Mouse (Mus musculus) heart, postnatal 4 days (tissue): ENCODE results near the gene Fam92b. TPM values are rescaled to one million over a fixed set of nuclear protein-coding genes. Genes with fewer than 3 reads are reported as not detected.

Experiments
- DNase-seq: peaks from one replicate; pipeline ENCODE4 v3.0.0; 2021
- total RNA-seq, 2 experiments: library from RNA; stranded (reverse); gene quantifications; 2 replicates each; pipeline ENCODE4 v1.2.3; 2021

The Fam92b gene
- total RNA-seq, 2 experiments from 2014 or later = not detected

DNA sequence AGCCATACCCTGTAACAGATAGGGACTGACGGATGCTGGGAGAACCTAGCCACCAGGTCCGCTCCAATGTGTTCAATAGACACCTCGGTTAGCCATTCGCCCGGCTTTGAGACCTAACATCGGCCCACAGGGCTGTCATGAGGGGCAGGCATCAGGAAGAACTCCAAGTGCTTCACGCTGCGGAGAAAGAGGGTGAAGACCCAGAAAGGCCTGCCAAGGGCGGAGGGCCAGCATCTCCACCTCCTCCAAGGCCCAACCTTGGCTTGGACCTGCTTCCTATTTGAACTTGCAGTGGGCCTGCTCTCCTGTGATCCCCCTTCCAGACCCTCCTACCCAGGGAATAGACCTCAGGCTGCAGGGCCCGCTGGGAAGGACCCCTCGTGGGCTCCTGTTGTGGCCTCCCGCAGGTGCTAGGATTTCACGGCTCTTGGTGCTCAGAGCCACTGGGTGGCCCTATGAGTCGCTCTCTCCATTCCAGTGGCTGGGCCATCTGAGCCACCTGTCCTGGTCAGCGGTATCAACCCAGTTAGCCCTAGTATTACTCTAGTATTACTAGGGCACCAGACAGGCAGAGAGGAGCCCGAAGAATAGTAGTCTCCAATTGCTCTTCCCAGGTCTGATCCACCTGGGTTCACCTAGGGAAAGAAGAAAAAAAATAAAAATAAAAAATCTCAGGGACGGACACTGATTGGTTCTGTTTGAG lies 13.0 kb upstream of the Fam92b start:
- DNase-seq = no peak

GRCm38 (mm10) chr8:120189440-120189839 lies 12.2 kb upstream of the Fam92b start:
- DNase-seq = no peak

DNA sequence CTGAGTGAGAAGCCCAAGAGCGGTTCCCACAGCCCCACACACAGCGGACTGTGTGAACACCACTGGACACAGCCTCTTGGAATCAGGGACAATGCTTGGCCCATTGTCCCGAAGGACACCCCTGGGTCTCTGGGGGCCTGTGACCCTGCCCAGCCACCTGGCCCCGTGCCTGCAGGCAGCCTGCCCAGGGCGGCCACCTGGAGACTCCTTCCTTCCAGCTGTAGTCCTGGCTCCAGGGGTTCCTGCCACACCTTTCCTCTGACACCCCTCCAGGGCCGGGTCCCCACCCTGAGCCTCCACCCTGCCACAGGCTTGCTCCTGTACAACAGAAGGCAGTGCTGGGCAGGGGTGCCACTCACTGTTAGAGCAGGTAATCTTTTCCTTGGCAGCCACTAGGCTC lies 11.2 kb upstream of the Fam92b start:
- DNase-seq = peak; percentile 78

GRCm38 (mm10) chr8:120186454-120186853 lies 9.2 kb upstream of the Fam92b start:
- peak; percentile 59 for DNase-seq

DNA sequence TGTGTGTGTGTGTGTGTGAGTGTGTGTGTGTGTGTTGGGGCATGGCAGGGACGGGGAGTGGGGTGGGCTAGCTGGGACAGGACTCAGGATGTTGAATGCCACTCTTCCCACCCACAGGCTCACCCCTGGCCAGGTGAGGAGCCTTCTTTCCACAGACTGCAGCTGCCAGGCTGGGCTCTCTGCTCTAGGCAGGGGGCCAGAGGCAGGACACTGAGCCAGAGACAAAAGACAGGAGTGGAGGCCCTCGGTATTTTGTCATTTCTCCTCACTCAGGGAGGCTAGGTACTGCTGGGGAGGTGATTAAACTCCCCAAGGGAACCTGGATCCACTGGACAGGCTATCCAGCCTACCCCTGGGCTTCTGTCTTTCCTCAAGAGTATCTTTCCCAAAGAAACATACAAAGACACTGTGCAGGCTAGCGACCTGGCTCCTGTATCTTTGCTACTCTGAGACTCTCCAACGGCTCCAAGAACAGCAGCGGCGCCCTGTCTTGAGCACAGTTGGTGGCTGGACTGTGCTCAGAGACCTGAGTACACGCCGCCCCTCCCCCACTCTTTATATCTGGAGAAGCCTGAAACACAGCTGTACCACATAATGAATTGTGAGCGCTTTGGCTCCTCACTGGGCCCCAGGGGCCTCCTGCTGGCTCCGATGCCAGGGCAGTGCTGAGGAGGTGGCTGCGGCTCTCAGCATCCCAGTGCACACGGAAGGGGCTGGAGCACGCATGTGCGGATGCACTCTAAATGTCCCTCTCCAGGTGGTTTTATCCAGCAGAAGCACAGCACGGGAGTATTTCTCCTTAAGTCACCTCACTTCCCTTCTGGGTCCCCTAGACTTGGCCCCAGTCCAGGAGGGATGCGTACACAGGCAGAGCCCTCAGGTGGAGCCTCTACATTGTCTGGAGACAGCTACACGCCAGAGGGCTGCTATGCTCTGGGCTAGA lies 7.9 kb upstream of the Fam92b start:
- peak; percentile 71 for DNase-seq

- DNase-seq = peak; percentile 75
Measured at GRCm38 (mm10) chr8:120184366-120184765, 7.1 kb upstream of the Fam92b start.

DNA sequence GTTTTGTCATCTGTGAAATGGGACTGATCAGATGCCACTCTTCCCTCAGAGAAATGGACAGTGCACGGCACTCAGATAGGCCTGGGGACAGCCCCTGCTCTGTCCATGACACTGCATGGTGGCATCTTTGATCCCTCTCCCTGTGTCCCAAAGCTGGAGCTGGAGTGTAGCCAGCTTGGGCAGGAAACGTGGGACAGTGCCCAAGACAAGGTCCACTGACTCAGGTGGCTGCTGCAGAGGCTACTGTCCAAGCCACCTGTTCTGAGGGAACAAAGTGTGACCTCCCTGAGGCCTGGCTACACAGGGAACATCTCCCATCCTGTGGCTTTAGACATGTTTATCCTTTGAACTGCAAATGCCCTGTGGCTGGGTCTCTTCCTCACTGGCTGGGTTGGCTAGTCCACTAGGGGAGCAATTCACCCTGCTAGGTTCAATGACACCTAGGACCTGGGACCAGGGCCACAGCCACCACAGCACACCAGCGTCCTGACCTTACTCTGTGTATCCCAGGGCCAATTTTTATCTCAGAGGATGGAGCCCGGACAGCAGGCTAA lies 4.7 kb upstream of the Fam92b start:
- no peak for DNase-seq

GRCm38 (mm10) chr8:120181274-120181673 lies 4.0 kb upstream of the Fam92b start:
- DNase-seq = no peak

DNA sequence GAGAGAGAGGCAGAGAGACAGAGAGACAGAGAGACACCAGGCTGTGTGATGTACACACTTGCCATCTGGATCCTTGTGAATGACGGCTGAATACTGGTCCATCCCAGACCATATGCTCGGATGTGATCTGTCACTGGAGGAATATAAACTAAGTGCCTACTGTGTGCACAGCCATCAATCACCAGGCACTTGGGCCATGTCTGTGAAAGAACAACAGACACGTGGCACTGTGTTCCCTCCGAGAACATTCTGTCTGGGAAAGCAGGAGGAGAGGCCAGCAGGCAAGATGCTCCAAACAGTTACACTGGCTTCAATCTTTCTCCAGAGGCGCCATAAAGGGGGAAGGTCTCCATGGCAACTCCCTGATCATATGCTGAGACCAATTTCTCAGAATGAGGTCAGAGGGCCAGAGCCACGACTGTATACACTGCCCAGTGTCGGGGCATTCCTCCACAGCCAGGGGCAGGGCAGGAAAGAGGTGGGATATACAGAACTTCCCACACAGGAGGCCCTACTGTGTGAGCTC lies 3.2 kb upstream of the Fam92b start:
- DNase-seq = no peak

DNA sequence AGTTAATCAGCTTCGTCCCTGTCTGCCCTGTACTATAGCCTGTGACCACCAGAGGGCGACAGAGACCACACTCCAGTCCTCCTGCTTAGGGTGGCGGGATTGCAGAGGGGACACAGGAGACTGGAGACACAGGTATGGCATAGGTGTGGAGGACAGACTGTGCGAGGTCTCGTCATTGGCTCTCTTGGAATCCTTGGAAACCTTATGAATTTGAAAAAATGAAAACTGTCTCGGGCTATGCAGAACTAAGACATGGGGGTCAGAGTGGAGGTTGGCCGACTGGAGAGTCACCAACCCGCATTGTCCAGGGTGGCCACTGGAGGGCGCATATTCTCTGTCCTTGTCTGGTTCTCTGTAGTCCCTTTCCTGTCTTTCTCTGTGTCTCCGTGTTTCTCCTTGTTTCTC lies 1.8 kb upstream of the Fam92b start:
- peak; percentile 96 for DNase-seq

GRCm38 (mm10) chr8:120178124-120178514 lies 853 bp upstream of the Fam92b start:
- DNase-seq = no peak

- DNase-seq = no peak
Measured at GRCm38 (mm10) chr8:120176605-120177004, 661 bp downstream of the Fam92b start.

DNA sequence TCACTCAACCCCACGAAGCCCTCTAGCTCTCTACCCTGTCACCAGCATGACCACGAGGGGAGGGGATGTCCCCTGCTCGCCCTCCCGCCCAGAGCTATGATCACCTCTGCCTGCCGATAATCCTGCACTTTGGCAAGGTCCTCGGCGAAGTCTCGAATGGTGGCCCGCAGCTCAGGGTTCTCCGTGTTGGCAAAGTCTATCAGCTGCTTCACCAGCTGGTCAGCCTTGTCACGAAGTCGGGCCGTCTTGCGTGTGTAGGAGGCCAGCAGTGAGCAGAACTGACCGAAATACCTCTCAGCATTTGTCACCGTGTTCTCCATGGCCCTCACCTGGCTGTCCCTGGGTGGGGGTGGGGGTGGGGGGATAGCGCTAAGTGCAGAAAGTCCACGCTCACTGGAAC lies 2.7 kb downstream of the Fam92b start:
- DNase-seq = no peak

DNA sequence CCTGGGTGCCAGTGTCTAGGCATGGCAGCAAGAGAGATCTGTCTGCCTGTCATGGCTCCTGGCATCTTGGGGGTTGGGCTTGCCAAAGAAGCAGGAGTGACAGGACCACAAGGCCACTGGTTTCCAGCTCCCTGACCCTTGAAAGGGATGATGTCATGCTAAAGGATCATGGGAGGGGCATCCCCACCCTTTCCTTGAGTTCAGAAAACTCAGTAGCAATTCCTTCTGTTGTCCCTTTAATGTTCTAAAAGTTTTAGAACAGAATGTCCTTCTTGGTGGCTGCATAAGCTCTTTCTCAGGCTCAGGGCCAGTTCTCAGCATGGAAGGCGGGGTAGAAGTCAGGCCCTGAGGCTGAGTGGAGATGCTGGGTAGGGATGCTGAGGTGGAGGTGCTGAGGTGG lies 4.1 kb downstream of the Fam92b start:
- DNase-seq = no peak

DNA sequence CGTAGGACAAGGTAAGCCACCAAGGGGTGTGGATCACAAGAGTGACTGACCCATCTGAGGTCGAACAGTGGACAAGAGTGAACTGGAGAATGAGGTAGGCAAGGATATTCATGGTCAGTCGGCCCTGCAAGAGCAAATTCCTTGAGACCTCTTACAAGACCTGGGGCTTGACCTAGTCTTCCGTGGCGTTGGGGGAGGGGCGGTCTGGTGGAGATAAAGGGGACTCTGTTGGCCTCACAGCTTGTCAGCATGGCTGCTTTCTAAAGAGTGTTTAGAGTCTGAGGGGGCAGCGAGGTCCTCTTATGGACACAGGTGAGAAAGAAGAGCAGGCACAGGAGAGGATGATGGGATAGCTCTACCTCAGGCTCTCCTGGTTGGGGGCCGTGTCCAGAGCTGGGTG lies 8.1 kb downstream of the Fam92b start:
- no peak for DNase-seq

DNA sequence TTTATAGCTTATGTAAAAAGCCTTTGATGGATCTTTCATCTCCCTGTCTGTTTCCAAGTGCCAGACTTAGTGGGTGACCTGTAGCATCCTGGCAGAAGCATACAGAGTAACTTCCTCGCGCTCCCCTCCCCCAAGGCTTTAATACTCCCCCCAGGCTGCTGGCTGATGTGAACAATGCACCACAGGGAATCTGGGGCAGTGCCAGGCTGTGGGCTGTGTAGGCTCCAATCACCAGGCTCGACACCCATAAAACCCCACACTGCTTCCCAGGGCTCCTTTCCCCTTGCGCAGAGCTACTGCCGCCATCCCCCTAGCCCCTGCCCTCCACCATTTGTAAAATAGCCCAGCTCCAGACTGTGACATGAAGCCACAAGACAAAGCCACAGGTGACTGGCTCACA lies 9.4 kb downstream of the Fam92b start:
- DNase-seq = no peak

GRCm38 (mm10) chr8:120167136-120167535 lies 10.1 kb downstream of the Fam92b start:
- no peak for DNase-seq

- no peak for DNase-seq
Measured at GRCm38 (mm10) chr8:120164026-120164425, 13.2 kb downstream of the Fam92b start.

DNA sequence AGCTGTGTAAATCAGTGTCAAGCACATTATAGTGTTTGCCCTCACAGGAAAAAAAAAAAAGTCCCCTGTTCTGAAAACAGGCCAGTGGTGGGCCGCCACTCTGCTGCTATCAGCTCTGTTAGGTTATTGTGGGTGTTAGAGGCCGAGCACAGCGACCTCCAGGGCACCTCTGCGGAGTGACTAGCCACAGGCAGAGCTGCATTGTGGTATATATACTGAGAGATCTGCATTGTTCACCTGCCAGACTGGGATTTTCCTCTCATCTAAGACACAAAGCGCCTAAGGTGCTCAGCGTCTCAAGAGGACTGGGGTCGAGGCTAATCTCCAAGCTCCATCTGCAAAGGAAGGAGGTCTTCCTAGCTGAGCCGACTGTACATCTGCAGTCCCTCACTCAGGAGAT lies 13.9 kb downstream of the Fam92b start:
- no peak for DNase-seq

DNA sequence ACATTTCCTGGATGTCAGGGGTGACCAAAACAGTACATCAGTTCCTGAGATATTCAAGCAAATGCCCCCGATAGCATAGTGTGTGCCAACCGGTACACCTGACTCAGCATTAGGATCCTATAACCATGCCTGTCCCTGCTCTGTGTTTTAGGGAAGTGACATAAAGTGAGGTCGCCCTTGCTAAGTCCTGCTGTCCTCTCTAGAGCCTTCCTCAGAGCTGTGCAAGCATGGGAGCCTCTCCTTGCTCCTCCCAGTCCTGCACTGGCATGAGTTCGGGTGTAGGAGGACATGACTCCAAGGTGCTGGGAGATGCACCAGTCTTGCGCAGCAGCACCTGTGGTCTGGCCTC lies 14.9 kb downstream of the Fam92b start:
- no peak for DNase-seq

DNA sequence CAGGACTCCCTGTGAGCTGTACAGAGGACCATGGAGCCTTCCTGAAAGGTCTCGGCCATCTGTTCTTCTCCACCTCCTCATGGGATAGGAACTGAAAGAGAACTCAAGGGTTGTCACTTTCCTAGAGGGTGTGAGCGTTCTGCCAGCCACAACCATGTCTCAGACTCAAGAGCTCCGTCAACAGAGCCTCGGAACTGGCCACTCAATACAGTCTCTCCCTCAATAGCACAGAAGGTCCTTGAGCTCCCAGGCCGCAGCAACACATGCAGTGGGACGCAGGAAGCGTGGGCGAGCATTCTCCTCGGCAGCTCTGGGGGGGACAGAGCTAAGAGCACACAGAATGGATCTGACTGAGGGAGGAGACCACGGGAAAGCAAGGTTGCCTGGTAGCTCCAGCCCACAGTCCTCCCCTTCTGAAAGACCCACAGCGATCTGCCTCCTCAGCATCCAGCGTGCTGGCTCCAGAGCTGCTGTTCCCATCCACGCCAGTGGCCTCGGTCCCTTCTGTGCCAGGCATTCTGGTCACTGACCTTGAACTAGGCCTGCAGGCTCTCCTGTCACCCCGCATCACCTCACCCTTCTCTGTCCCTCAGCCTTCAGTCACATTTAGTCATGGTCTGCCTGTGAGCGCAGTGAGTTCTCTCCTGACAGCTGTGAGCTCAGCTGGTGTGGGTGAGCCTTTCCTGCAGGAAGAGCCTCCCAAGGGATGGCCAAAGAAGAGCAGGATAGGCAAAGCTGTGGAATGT lies 15.4 kb downstream of the Fam92b start:
- DNase-seq = no peak

- no peak for DNase-seq
Measured at GRCm38 (mm10) chr8:120160366-120160765, 16.9 kb downstream of the Fam92b start.

GRCm38 (mm10) chr8:120152636-120153035 lies 24.6 kb downstream of the Fam92b start:
- no peak for DNase-seq
